Mouse (Mus musculus): Measurements from ENCODE around the gene Rabgap1l. TPM values are rescaled to one million over a fixed set of nuclear protein-coding genes. Genes with fewer than 3 reads are reported as not detected.

Gene Rabgap1l
- 53.3 and 56.5 TPM in 2 replicates for polyA plus RNA-seq (2012; rRNA removed)

- TF ChIP-seq CTCF (IDR thresholded peaks at IDR 0.05; ENCODE audit: borderline replicate concordance, control insufficient read depth, extremely low read depth, insufficient read depth, low read length, poor library complexity) (peak; percentile 44; the same call in 1 of the 2 replicates), POLR2A (IDR thresholded peaks at IDR 0.05; ENCODE audit: control insufficient read depth, extremely low read depth, insufficient read depth, low read length, poor library complexity) (peak; percentile 58; the same call in 1 of the 2 replicates)
- H3K36me3 ChIP-seq (ENCODE audit: control insufficient read depth, insufficient read depth, low read length): no peaks in the 10 kb centered on the region
- peaks cover 5% of the 10 kb centered on the region for H3K4me1 ChIP-seq (replicated peaks; ENCODE audit: control insufficient read depth, insufficient read depth, low read length)
- H3K27me3 ChIP-seq (ENCODE audit: control insufficient read depth, insufficient read depth, low read length): no peaks in the 10 kb centered on the region; the same call in 1 of the 2 replicates
- DNase-seq: peak; percentile 87
- H3K27ac ChIP-seq (ENCODE audit: control insufficient read depth, insufficient read depth, low read length): no peak within 1 kb of the TSS
- WGBS: 1% methylated on average over 63 of the region's 67 CpGs
- peak within 1 kb of the TSS; percentile 90 for H3K4me3 ChIP-seq (ENCODE audit: control insufficient read depth, insufficient read depth, low read length)
Measured at GRCm38 (mm10) chr1:160792686-160793355, at the start of gene Rabgap1l. TSS of gene Rabgap1l (minus strand) at chr1:160793211.

GRCm38 (mm10) chr1:160842567-160842966 lies 49.6 kb upstream of the Rabgap1l start:
- 30% methylated on average over 10 of the region's 10 CpGs for WGBS
- H3K27me3 ChIP-seq (ENCODE audit: control insufficient read depth, insufficient read depth, low read length): no peaks in the 10 kb centered on the region
- no peak for DNase-seq

GRCm38 (mm10) chr1:160840618-160841017 lies 47.6 kb upstream of the Rabgap1l start:
- no peak overlapping the region for H3K27ac ChIP-seq (ENCODE audit: control insufficient read depth, insufficient read depth, low read length)
- TF ChIP-seq POLR2A (IDR thresholded peaks at IDR 0.05; ENCODE audit: control insufficient read depth, extremely low read depth, insufficient read depth, low read length, poor library complexity) (no peak), CTCF (IDR thresholded peaks at IDR 0.05; ENCODE audit: borderline replicate concordance, control insufficient read depth, extremely low read depth, insufficient read depth, low read length, poor library complexity) (no peak)
- WGBS: 85% methylated on average over 5 of the region's 5 CpGs
- no peaks in the 10 kb centered on the region for H3K27me3 ChIP-seq (ENCODE audit: control insufficient read depth, insufficient read depth, low read length)
- H3K36me3 ChIP-seq (ENCODE audit: control insufficient read depth, insufficient read depth, low read length): no peaks in the 10 kb centered on the region
- H3K4me1 ChIP-seq (replicated peaks; ENCODE audit: control insufficient read depth, insufficient read depth, low read length): no peaks in the 10 kb centered on the region; the same call in 1 of the 2 replicates
- no peak overlapping the region for H3K4me3 ChIP-seq (ENCODE audit: control insufficient read depth, insufficient read depth, low read length)
- no peak for DNase-seq

More at GRCm38 (mm10) chr1:160842567-160842966, 49.6 kb upstream of the Rabgap1l start:
- Histone ChIP-seq H3K4me3 (ENCODE audit: control insufficient read depth, insufficient read depth, low read length) (no peak overlapping the region), H3K4me1 (replicated peaks; ENCODE audit: control insufficient read depth, insufficient read depth, low read length) (no peaks in the 10 kb centered on the region; the same call in 1 of the 2 replicates), H3K27ac (ENCODE audit: control insufficient read depth, insufficient read depth, low read length) (no peak overlapping the region), H3K36me3 (ENCODE audit: control insufficient read depth, insufficient read depth, low read length) (no peaks in the 10 kb centered on the region)
- TF ChIP-seq CTCF (IDR thresholded peaks at IDR 0.05; ENCODE audit: borderline replicate concordance, control insufficient read depth, extremely low read depth, insufficient read depth, low read length, poor library complexity) (no peak), POLR2A (IDR thresholded peaks at IDR 0.05; ENCODE audit: control insufficient read depth, extremely low read depth, insufficient read depth, low read length, poor library complexity) (no peak)

- no peak overlapping the region for H3K27ac ChIP-seq (ENCODE audit: control insufficient read depth, insufficient read depth, low read length)
- WGBS: 86% methylated on average over 4 of the region's 4 CpGs
- no peaks in the 10 kb centered on the region for H3K36me3 ChIP-seq (ENCODE audit: control insufficient read depth, insufficient read depth, low read length)
- no peaks in the 10 kb centered on the region; the same call in 1 of the 2 replicates for H3K4me1 ChIP-seq (replicated peaks; ENCODE audit: control insufficient read depth, insufficient read depth, low read length)
- no peaks in the 10 kb centered on the region for H3K27me3 ChIP-seq (ENCODE audit: control insufficient read depth, insufficient read depth, low read length)
- H3K4me3 ChIP-seq (ENCODE audit: control insufficient read depth, insufficient read depth, low read length): no peak overlapping the region
- TF ChIP-seq CTCF (IDR thresholded peaks at IDR 0.05; ENCODE audit: borderline replicate concordance, control insufficient read depth, extremely low read depth, insufficient read depth, low read length, poor library complexity) (no peak), POLR2A (IDR thresholded peaks at IDR 0.05; ENCODE audit: control insufficient read depth, extremely low read depth, insufficient read depth, low read length, poor library complexity) (no peak)
- no peak for DNase-seq
Measured at GRCm38 (mm10) chr1:160839095-160839494, 46.1 kb upstream of the Rabgap1l start.

GRCm38 (mm10) chr1:160834446-160834845 lies 41.4 kb upstream of the Rabgap1l start:
- Histone ChIP-seq H3K4me3 (ENCODE audit: control insufficient read depth, insufficient read depth, low read length) (no peak overlapping the region), H3K36me3 (ENCODE audit: control insufficient read depth, insufficient read depth, low read length) (no peaks in the 10 kb centered on the region), H3K4me1 (replicated peaks; ENCODE audit: control insufficient read depth, insufficient read depth, low read length) (no peaks in the 10 kb centered on the region), H3K27me3 (ENCODE audit: control insufficient read depth, insufficient read depth, low read length) (no peaks in the 10 kb centered on the region), H3K27ac (ENCODE audit: control insufficient read depth, insufficient read depth, low read length) (no peak overlapping the region)
- no peak for DNase-seq
- 92% methylated on average over 1 of the region's 1 CpGs for WGBS
- TF ChIP-seq POLR2A (IDR thresholded peaks at IDR 0.05; ENCODE audit: control insufficient read depth, extremely low read depth, insufficient read depth, low read length, poor library complexity) (no peak), CTCF (IDR thresholded peaks at IDR 0.05; ENCODE audit: borderline replicate concordance, control insufficient read depth, extremely low read depth, insufficient read depth, low read length, poor library complexity) (no peak)

- H3K4me1 ChIP-seq (replicated peaks; ENCODE audit: control insufficient read depth, insufficient read depth, low read length): no peaks in the 10 kb centered on the region
- TF ChIP-seq POLR2A (IDR thresholded peaks at IDR 0.05; ENCODE audit: control insufficient read depth, extremely low read depth, insufficient read depth, low read length, poor library complexity) (no peak), CTCF (IDR thresholded peaks at IDR 0.05; ENCODE audit: borderline replicate concordance, control insufficient read depth, extremely low read depth, insufficient read depth, low read length, poor library complexity) (no peak)
- DNase-seq: no peak
- H3K27ac ChIP-seq (ENCODE audit: control insufficient read depth, insufficient read depth, low read length): no peak overlapping the region
- no peaks in the 10 kb centered on the region for H3K27me3 ChIP-seq (ENCODE audit: control insufficient read depth, insufficient read depth, low read length)
- H3K4me3 ChIP-seq (ENCODE audit: control insufficient read depth, insufficient read depth, low read length): no peak overlapping the region
- no peaks in the 10 kb centered on the region for H3K36me3 ChIP-seq (ENCODE audit: control insufficient read depth, insufficient read depth, low read length)
- WGBS: 95% methylated on average over 9 of the region's 9 CpGs
Measured at GRCm38 (mm10) chr1:160832267-160833021, 39.4 kb upstream of the Rabgap1l start.

Data from thymus, adult 2 months (tissue).